Mouse (Mus musculus) WW6 (cell line): ENCODE data around the gene Entpd8.

Experiments
- DNase-seq: peaks from one replicate; pipeline ENCODE4 v3.0.0-alpha.2; 2013; ENCODE audit warnings: low read depth, low spot score

Gene Entpd8

GRCm38 (mm10) chr2:25080076-25080475 lies at the start of gene Entpd8:
Entpd8 (plus strand) TSS chr2:25080304.
- no peak for DNase-seq

- DNase-seq: no peak
Measured at GRCm38 (mm10) chr2:25034994-25035393, 45.1 kb upstream of the Entpd8 start.

- DNase-seq: no peak
Measured at GRCm38 (mm10) chr2:25040089-25040488, 40.0 kb upstream of the Entpd8 start.

- DNase-seq: no peak
Measured at GRCm38 (mm10) chr2:25050921-25051320, 29.2 kb upstream of the Entpd8 start.

GRCm38 (mm10) chr2:25051450-25051849 lies 28.7 kb upstream of the Entpd8 start:
- DNase-seq: no peak

- no peak for DNase-seq
Measured at GRCm38 (mm10) chr2:25053101-25053500, 27.0 kb upstream of the Entpd8 start.

GRCm38 (mm10) chr2:25054221-25055067 lies 25.7 kb upstream of the Entpd8 start, which contains the start of gene Nsmf:
Nsmf (plus strand) TSS chr2:25054355.
- no peak for DNase-seq

- DNase-seq: no peak
Measured at GRCm38 (mm10) chr2:25055068-25055405, 25.1 kb upstream of the Entpd8 start.

- no peak for DNase-seq
Measured at GRCm38 (mm10) chr2:25055409-25056155, 24.5 kb upstream of the Entpd8 start.

- DNase-seq: no peak
Measured at GRCm38 (mm10) chr2:25058926-25059325, 21.2 kb upstream of the Entpd8 start.

GRCm38 (mm10) chr2:25063523-25063922 lies 16.6 kb upstream of the Entpd8 start:
- DNase-seq: no peak

- no peak for DNase-seq
Measured at GRCm38 (mm10) chr2:25064285-25064684, 15.8 kb upstream of the Entpd8 start.

- DNase-seq: no peak
Measured at GRCm38 (mm10) chr2:25065537-25065936, 14.6 kb upstream of the Entpd8 start.

GRCm38 (mm10) chr2:25066552-25066951 lies 13.6 kb upstream of the Entpd8 start:
- no peak for DNase-seq

GRCm38 (mm10) chr2:25069537-25069936 lies 10.6 kb upstream of the Entpd8 start:
- no peak for DNase-seq

GRCm38 (mm10) chr2:25072398-25072797 lies 7.7 kb upstream of the Entpd8 start:
- no peak for DNase-seq

GRCm38 (mm10) chr2:25075506-25075905 lies 4.6 kb upstream of the Entpd8 start:
- DNase-seq: no peak

GRCm38 (mm10) chr2:25078967-25079366 lies 1.1 kb upstream of the Entpd8 start:
- DNase-seq: no peak

- no peak for DNase-seq
Measured at GRCm38 (mm10) chr2:25083697-25084096, 3.6 kb downstream of the Entpd8 start.

GRCm38 (mm10) chr2:25085571-25085970 lies 5.5 kb downstream of the Entpd8 start:
- DNase-seq: no peak

- DNase-seq: no peak
Measured at GRCm38 (mm10) chr2:25087842-25088241, 7.7 kb downstream of the Entpd8 start.

GRCm38 (mm10) chr2:25088636-25089035 lies 8.5 kb downstream of the Entpd8 start:
- DNase-seq: no peak

GRCm38 (mm10) chr2:25094785-25095108 lies 14.6 kb downstream of the Entpd8 start:
- DNase-seq: no peak
